8 mouse cellular contexts compared by ENCODE assay signal in the genomic region with DNA sequence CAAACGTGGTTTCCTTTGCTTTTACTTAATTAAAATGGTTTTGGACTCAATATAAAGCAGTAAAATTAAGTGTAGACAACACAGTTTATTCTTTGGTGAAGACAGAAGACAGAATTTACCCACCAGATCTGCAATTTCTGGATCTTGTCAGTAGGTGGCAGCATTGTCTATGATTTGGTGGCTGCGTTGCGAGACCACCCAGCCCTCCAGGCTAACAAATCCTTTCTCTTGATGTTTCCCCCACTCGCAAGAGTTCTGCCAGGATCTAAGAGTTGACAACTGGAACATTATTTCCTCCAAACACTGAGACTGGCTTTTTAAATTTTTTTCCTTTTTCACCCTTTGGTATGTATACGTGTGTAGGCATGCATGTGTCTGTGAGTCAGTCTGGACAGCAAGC. TPM values are rescaled to one million over a fixed set of nuclear protein-coding genes. Genes with fewer than 3 reads are reported as not detected.
DNase-seq lines count a peak whose midpoint lies in the region; ATAC-seq and TF ChIP-seq lines count a peak whose summit lies in the region.

No protein-coding gene starts in this region.

- 0 out of 2 replicates have a peak, but pooled peaks cover under 1% of the 10 kb centered on the region for H3K36me3 ChIP-seq in heart, embryonic 14.5 days (ENCODE audit: control insufficient read depth, insufficient read depth, low read length)
- H3K36me3 ChIP-seq in limb, embryonic 15.5 days, result no peaks in the 10 kb centered on the region

- no peak overlapping the region for H3K4me3 ChIP-seq in heart, embryonic 14.5 days (ENCODE audit: control insufficient read depth in 1 of 2, insufficient read depth in 1 of 2, low read depth in 1 of 2, low read length in 2 of 2)
- H3K4me3 ChIP-seq in limb, embryonic 15.5 days, result no peak overlapping the region; the same call in 1 of the 2 replicates

- TF ChIP-seq CTCF in brain, embryonic 14.5 days (IDR thresholded peaks at IDR 0.05; ENCODE audit: borderline replicate concordance, extremely low read depth, insufficient read depth, insufficient read length), result peak; percentile 85

- no peak for TF ChIP-seq POLR2A in brain, embryonic 14.5 days (IDR thresholded peaks at IDR 0.05; ENCODE audit: borderline replicate concordance, extremely low read depth, insufficient read depth, insufficient read length, poor library complexity, severe bottlenecking)

- peak overlapping the region; percentile 2; the same call in 1 of the 2 replicates for H3K9ac ChIP-seq in heart, embryonic 14.5 days (ENCODE audit: low read length)
- H3K9ac ChIP-seq in limb, embryonic 15.5 days, result no peak overlapping the region

- 12% methylated on average over 5 of the region's 5 CpGs for WGBS in heart, embryonic 14.5 days
- WGBS in limb, embryonic 15.5 days, result 6% methylated on average over 5 of the region's 5 CpGs

- no peaks in the 10 kb centered on the region for H3K27me3 ChIP-seq in heart, embryonic 14.5 days (ENCODE audit: control insufficient read depth, insufficient read depth, low read length)
- H3K27me3 ChIP-seq in limb, embryonic 15.5 days, result no peaks in the 10 kb centered on the region

- ATAC-seq in heart, embryonic 14.5 days (ENCODE audit: insufficient number of reproducible peaks, insufficient read depth, low FRiP score, low read depth), result no peak
- no peak for ATAC-seq in limb, embryonic 15.5 days (ENCODE audit: insufficient number of reproducible peaks, low FRiP score, low TSS enrichment, low read depth)
- ATAC-seq in neutrophil, adult 5-6 weeks (ENCODE audit: extremely low read depth, insufficient number of reproducible peaks, low FRiP score, poor library complexity, severe bottlenecking), result peak; percentile 42; the same call in 1 of the 2 replicates

- H3K4me1 ChIP-seq in heart, embryonic 14.5 days (ENCODE audit: control insufficient read depth in 2 of 2, insufficient read depth in 2 of 2, low read length in 2 of 2), result peaks cover 9 to 17% of the 10 kb centered on the region in 2 experiments
- H3K4me1 ChIP-seq in limb, embryonic 15.5 days, result peaks cover 17% of the 10 kb centered on the region

- intact Hi-C loops in heart, postnatal 25 days (cut with DNase I), result loop anchor here (2.0 to 10.0 kb wide), 6 partner anchors 53 to 708 kb away; a partner anchor contains a TSS

- H3K9me3 ChIP-seq in heart, embryonic 14.5 days (ENCODE audit: control insufficient read depth, low read length), result no peaks in the 10 kb centered on the region
- H3K9me3 ChIP-seq in limb, embryonic 15.5 days, result no peaks in the 10 kb centered on the region

- DNase-seq in heart, postnatal 25 days (ENCODE audit: low spot score), result no peak
- peak; percentile 47 for DNase-seq in CD4-positive helper T cell, adult 2 months (ENCODE audit: low read depth, low spot score)
- DNase-seq in brain, embryonic 14.5 days (ENCODE audit: low read depth), result peak; percentile 90
- peak; percentile 81 for DNase-seq in forelimb bud, embryonic 11.5 days (ENCODE audit: low read depth, low spot score)
- DNase-seq in ovary, adult 18-20 months (ENCODE audit: low spot score), result no peak

- peak overlapping the region; percentile 43 for H3K4me2 ChIP-seq in heart, embryonic 14.5 days (ENCODE audit: low read length)
- 0 out of 2 replicates have a peak overlapping the region, but pooled peaks have one; percentile 14 for H3K4me2 ChIP-seq in limb, embryonic 15.5 days

- no peak overlapping the region for H3K27ac ChIP-seq in heart, embryonic 14.5 days (replicated peaks in 1 of 2; ENCODE audit: control insufficient read depth in 1 of 2, insufficient read depth in 1 of 2, low read depth in 2 of 2, low read length in 2 of 2)
- H3K27ac ChIP-seq in limb, embryonic 15.5 days, result no peak overlapping the region

RNA-seq across cellular contexts. Expression of a gene that starts 10.3 kb away (rescaled TPM):
- polyA plus RNA-seq in heart, embryonic 14.5 days (2014; fragmentation: Nextera tagmentation; extraction: Ambion mirVana), result 3.0 and 4.4 TPM in 2 replicates
- total RNA-seq in heart, postnatal 25 days (2021), result 10 to 100 TPM; 15.4 to 15.6 TPM
- 57.6 and 75.1 TPM in 2 replicates for polyA plus RNA-seq in brain, embryonic 14.5 days (2012; rRNA removed)
- 3.5 and 3.8 TPM in 2 replicates for polyA plus RNA-seq in limb, embryonic 15.5 days (2015; fragmentation: Nextera tagmentation; extraction: Ambion mirVana)
- total RNA-seq in neutrophil, adult 5-6 weeks (2017), result 58.9 and 63.7 TPM in 2 replicates

RNA-seq across cellular contexts. Expression of a gene that starts 54.4 kb away (rescaled TPM):
- 7.6 and 8.6 TPM in 2 replicates for polyA plus RNA-seq in heart, embryonic 14.5 days (2014; fragmentation: Nextera tagmentation; extraction: Ambion mirVana)
- 1 to 10 TPM; 3.1 to 3.6 TPM for total RNA-seq in heart, postnatal 25 days (2021)
- 3.1 and 3.5 TPM in 2 replicates for polyA plus RNA-seq in brain, embryonic 14.5 days (2012; rRNA removed)
- 11.4 and 14.1 TPM in 2 replicates for polyA plus RNA-seq in limb, embryonic 15.5 days (2015; fragmentation: Nextera tagmentation; extraction: Ambion mirVana)
- 0.23 TPM in 1 of 2 replicates, not detected in the other for total RNA-seq in neutrophil, adult 5-6 weeks (2017)

Comparison
In these comparisons a context has a peak if more than half of its experiments do, and no peak if none do; other contexts are left out.
1. DNase-seq: peak in CD4-positive helper T cell, adult 2 months (single experiment), brain, embryonic 14.5 days (single experiment) and forelimb bud, embryonic 11.5 days (single experiment); none in heart, postnatal 25 days (single experiment) and ovary, adult 18-20 months (single experiment).
2. RNA of a gene that starts 10.3 kb away (polyA plus RNA-seq): 57.6 to 75.1 TPM in brain, embryonic 14.5 days; 3.0 to 4.4 TPM in heart, embryonic 14.5 days and 3.5 to 3.8 TPM in limb, embryonic 15.5 days; every median in the first group is over 10 times any median in the second.